Mouse (Mus musculus) spleen, adult 2 months (tissue): ENCODE measurements around the gene Angptl1. TPM values are rescaled to one million over a fixed set of nuclear protein-coding genes. Genes with fewer than 3 reads are reported as not detected.

Experiments used
- DNase-seq, 2 experiments: peaks; one replicate each; pipeline versions ENCODE4 v3.0.0 to v3.0.0-alpha.2; 2012 to 2021; ENCODE audit warnings: low spot score in 2 of 2, low read depth in 1 of 2
- H3K27ac ChIP-seq: fragments of 200-500 bp; 2 replicates; pipeline ENCODE4 v1.5.1; 2012; ENCODE audit warnings: low read length, inconsistent platforms; ENCODE audit not compliant: insufficient read depth
- H3K27me3 ChIP-seq: fragments of 200-500 bp; 2 replicates; pipeline ENCODE4 v1.6.1; 2012; ENCODE audit warnings: mild to moderate bottlenecking, moderate library complexity, low read length, inconsistent platforms; ENCODE audit not compliant: control insufficient read depth, insufficient read depth
- H3K36me3 ChIP-seq: fragments of 200-500 bp; 2 replicates; pipeline ENCODE4 v1.6.1; 2012; ENCODE audit warnings: mild to moderate bottlenecking, low read length, inconsistent platforms; ENCODE audit not compliant: control insufficient read depth, insufficient read depth
- H3K4me1 ChIP-seq: fragments of 200-500 bp; 2 replicates; pipeline ENCODE4 v1.6.1; 2011; ENCODE audit warnings: inconsistent platforms; ENCODE audit not compliant: control insufficient read depth, insufficient read depth, insufficient read length
- H3K4me3 ChIP-seq: fragments of 200-500 bp; 2 replicates; pipeline ENCODE4 v1.5.1; 2011; ENCODE audit warnings: mild to moderate bottlenecking, inconsistent platforms; ENCODE audit not compliant: insufficient read depth, insufficient read length; ENCODE audit errors: extremely low read depth
- CTCF ChIP-seq: fragments of 200-500 bp; IDR thresholded peaks from 2 replicates; pipeline ENCODE4 v1.5.1; 2011; ENCODE audit warnings: mild to moderate bottlenecking, inconsistent platforms; ENCODE audit not compliant: insufficient read depth, insufficient read length, insufficient replicate concordance; ENCODE audit errors: extremely low read depth
- POLR2A ChIP-seq: fragments of 200-500 bp; IDR thresholded peaks from 2 replicates; pipeline ENCODE4 v1.6.1; 2011; ENCODE audit warnings: low read depth, low read length, inconsistent platforms
- WGBS: fragments of 180-500 bp; shearing (Covaris S2); methylation state at CpG from one replicate; pipeline ENCODE4 v1.1.7; 2018; 5-methylcytosine and 5-hydroxymethylcytosine counted together
- polyA plus RNA-seq: library from polyadenylated mRNA; depleted of rRNA; stranded (reverse); fragments of >200 nt; gene quantifications from 2 replicates; pipeline ENCODE4 v1.2.3, GENCODE M21; 2012; rRNA removed

Gene Angptl1
- polyA plus RNA-seq, 1 experiment = 0.02 TPM

DNA sequence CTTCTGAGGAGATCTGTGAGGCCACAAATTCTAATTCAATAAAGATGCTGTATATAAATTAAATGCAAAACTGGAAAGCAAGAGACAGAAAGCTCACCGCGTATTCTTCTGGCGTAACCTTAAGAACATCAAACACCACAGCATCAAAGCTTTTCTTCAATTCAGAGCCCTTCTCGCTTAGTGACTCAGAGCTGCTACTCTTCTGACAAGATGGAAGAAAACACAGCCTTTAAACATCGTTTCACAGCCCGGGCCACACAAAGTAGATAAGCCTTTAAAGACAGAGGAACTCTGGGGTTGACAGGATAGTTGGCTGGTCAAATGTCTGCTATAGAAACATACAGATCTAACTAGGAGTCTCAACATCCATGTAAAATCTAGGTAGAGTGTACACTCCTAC lies 63.3 kb downstream of the Angptl1 start:
- 79% methylated on average over 6 of the region's 6 CpGs for WGBS
- TF ChIP-seq CTCF (no peak), POLR2A (no peak)
- no peaks in the 10 kb centered on the region for H3K4me1 ChIP-seq
- no peak for DNase-seq
- peaks cover 36% of the 10 kb centered on the region for H3K36me3 ChIP-seq
- no peaks in the 10 kb centered on the region for H3K27me3 ChIP-seq
- H3K4me3 ChIP-seq = no peak overlapping the region
- no peak overlapping the region for H3K27ac ChIP-seq

DNA sequence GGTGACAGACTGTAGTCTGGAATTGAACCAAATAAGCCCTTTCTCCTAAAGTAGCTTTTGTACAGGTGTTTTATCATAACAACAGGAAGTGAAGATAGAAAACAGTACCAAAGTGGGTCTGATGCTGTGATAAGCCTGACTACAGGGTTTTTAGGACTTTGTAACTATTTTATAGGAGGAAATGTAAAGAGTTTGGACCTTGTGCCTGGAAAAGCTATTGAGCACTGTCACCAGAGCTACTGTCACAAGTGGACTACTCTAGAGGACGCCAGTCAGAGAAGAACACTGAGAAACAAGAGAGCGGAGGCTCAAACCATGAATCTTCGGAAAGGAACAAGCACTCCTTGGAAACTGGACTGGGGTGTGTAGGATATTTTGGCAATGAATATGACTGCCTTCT lies 65.5 kb downstream of the Angptl1 start:
- TF ChIP-seq POLR2A (no peak), CTCF (no peak)
- Histone ChIP-seq H3K4me3 (no peak overlapping the region), H3K27ac (no peak overlapping the region), H3K27me3 (no peaks in the 10 kb centered on the region), H3K36me3 (peaks cover 38% of the 10 kb centered on the region), H3K4me1 (no peaks in the 10 kb centered on the region)
- WGBS = 95% methylated on average over 3 of the region's 3 CpGs
- DNase-seq = no peak

DNA sequence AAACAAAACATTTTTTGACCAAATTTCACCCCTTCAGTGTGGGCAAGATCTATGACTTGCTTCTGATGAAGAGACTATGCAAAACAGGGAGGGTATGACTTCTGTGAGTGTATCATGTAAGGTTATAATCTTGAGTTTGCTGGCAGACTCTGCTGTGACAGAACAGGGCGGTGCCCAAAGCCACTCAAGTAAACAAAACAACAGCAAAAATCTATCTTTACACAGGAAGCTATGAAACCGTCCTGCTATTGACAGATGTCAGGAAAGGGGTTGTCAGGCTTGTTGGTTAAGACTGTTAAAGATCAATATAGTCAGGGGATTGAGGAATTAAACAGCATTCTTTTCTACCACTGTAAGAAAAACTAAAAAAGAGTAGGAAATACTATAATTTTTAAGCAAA lies 67.3 kb downstream of the Angptl1 start:
- DNase-seq = no peak
- WGBS = 80% methylated on average over 2 of the region's 2 CpGs
- H3K4me1 ChIP-seq = no peaks in the 10 kb centered on the region
- peaks cover 32% of the 10 kb centered on the region for H3K36me3 ChIP-seq
- no peak overlapping the region for H3K27ac ChIP-seq
- H3K4me3 ChIP-seq = no peak overlapping the region
- no peaks in the 10 kb centered on the region for H3K27me3 ChIP-seq
- no peak for TF ChIP-seq POLR2A
- no peak for TF ChIP-seq CTCF

GRCm38 (mm10) chr1:156909265-156909664 lies 70.9 kb downstream of the Angptl1 start:
- no peak for TF ChIP-seq POLR2A
- TF ChIP-seq CTCF = no peak
- Histone ChIP-seq H3K4me3 (no peak overlapping the region), H3K27ac (no peak overlapping the region), H3K36me3 (peaks cover 22% of the 10 kb centered on the region), H3K27me3 (no peaks in the 10 kb centered on the region), H3K4me1 (peaks cover 5% of the 10 kb centered on the region)
- 86% methylated on average over 4 of the region's 4 CpGs for WGBS
- DNase-seq = no peak

DNA sequence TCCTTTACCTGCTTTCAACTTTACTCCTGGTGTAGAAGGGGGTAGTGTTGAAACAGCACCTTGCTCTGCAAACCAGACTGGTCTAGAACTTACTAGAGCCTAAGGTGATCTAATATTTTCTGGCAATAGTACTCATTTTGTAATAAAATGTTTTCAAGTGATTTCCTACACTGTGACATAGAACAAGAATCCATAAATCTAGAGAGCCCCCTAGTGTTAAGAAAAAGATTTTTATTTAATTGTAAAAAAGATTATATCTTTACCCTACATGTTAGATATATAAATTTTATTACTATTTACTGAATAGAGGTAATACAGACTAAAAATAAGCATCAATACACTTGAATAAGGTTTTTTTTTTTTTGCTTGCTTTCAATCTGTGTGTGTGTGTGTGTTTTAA lies 71.5 kb downstream of the Angptl1 start:
- Histone ChIP-seq H3K4me3 (no peak overlapping the region), H3K27ac (no peak overlapping the region), H3K27me3 (no peaks in the 10 kb centered on the region), H3K4me1 (peaks cover 6% of the 10 kb centered on the region), H3K36me3 (peaks cover 20% of the 10 kb centered on the region)
- no peak for DNase-seq
- no peak for TF ChIP-seq POLR2A
- TF ChIP-seq CTCF = no peak

Other genes with a start within 250 kb of the Angptl1 start
- gene Tor3a, start 164.2 kb upstream of the Angptl1 start, polyA plus RNA-seq = 32.2 and 65.8 TPM in 2 replicates
- gene Fam20b, start 119.5 kb upstream of the Angptl1 start, polyA plus RNA-seq = 8.9 and 9.6 TPM in 2 replicates
- 29.1 and 36.5 TPM in 2 replicates for gene Ralgps2, start 101.1 kb downstream of the Angptl1 start, polyA plus RNA-seq